Mouse (Mus musculus) hindbrain, embryonic 15.5 days (tissue): ENCODE measurements at regions not wholly inside any gene's neighbourhood (a gene's known extent, or its start where the extent isn't known, plus 50 kb on each side); places are given as distances from the start of the nearest gene placed in this dataset.

ENCODE experiments used
- ATAC-seq: fragments of 200-750 bp; cut with Nextera tagmentation; 2 replicates; pipeline ENCODE4 v1.8.0; 2017; ENCODE audit warnings: low read depth, moderate number of reproducible peaks, moderate TSS enrichment; ENCODE audit not compliant: low FRiP score
- H3K27ac ChIP-seq: fragments of 300-500 bp; sonication (generic); replicated peaks from 2 replicates; pipeline ENCODE4 v1.5.1; 2015; ENCODE audit warnings: mild to moderate bottlenecking, inconsistent platforms
- H3K27me3 ChIP-seq: fragments of 300-500 bp; sonication (generic); 2 replicates; pipeline ENCODE4 v1.6.1; 2015; ENCODE audit warnings: control low read depth, inconsistent platforms
- H3K36me3 ChIP-seq: fragments of 300-500 bp; sonication (generic); 2 replicates; pipeline ENCODE4 v1.6.1; 2015; ENCODE audit warnings: control low read depth, inconsistent platforms
- H3K4me1 ChIP-seq: fragments of 300-500 bp; sonication (generic); replicated peaks from 2 replicates; pipeline ENCODE4 v1.6.1; 2015; ENCODE audit warnings: control low read depth, inconsistent platforms
- H3K4me2 ChIP-seq: fragments of 300-500 bp; sonication (generic); 2 replicates; pipeline ENCODE4 v1.6.1; 2015; ENCODE audit warnings: moderate library complexity, mild to moderate bottlenecking, inconsistent platforms
- H3K4me3 ChIP-seq: fragments of 300-500 bp; sonication (generic); 2 replicates; pipeline ENCODE4 v1.5.1; 2015; ENCODE audit warnings: mild to moderate bottlenecking, inconsistent platforms
- H3K9ac ChIP-seq: fragments of 300-500 bp; sonication (generic); 2 replicates; pipeline ENCODE4 v1.6.1; 2015; ENCODE audit warnings: inconsistent platforms
- H3K9me3 ChIP-seq: fragments of 300-500 bp; sonication (generic); 2 replicates; pipeline ENCODE4 v1.6.1; 2016; ENCODE audit warnings: control low read depth, inconsistent platforms
- microRNA counts: library from miRNA; unstranded; fragments of <30 nt; microRNA quantifications from one replicate; lab custom pipeline; 2016
- microRNA-seq: library from miRNA; unstranded; fragments of <30 nt; microRNA quantifications from one replicate; pipeline ENCODE4, GENCODE M21; 2016

GRCm38 (mm10) chr1:193421414-193421813 is 51.3 kb upstream of the Camk1g start:
- Histone ChIP-seq H3K27me3 (no peaks in the 10 kb centered on the region), H3K4me1 (peaks cover 30% of the 10 kb centered on the region), H3K9ac (no peak overlapping the region), H3K4me2 (no peak overlapping the region), H3K36me3 (no peaks in the 10 kb centered on the region), H3K9me3 (no peaks in the 10 kb centered on the region), H3K4me3 (no peak overlapping the region), H3K27ac (no peak overlapping the region)
- ATAC-seq: no peak

MicroRNAs encoded in the stretch of these regions (microRNA counts, 519-probe panel; counts per million panel counts)
- 2,751 counts per million, percentile 52 among the panel's probes with 10 or more counts for microRNA mmu-miR-205 (lab: Ali Mortazavi, UCI)

Small RNAs in the stretch of these regions (microRNA-seq; reads per million reads assigned to microRNA genes)
- gene Mir205: 27.2 reads per million, percentile 37 among the genes with 10 or more reads in this experiment
